Mouse (Mus musculus) neural tube, embryonic 13.5 days (tissue): ENCODE measurements around the gene Fen1. TPM values are rescaled to one million over a fixed set of nuclear protein-coding genes. Genes with fewer than 3 reads are reported as not detected.

ENCODE experiments used
- ATAC-seq: fragments of 200-750 bp; cut with Nextera tagmentation; 2 replicates; pipeline ENCODE4 v1.8.0; 2017; ENCODE audit warnings: low read depth, mild to moderate bottlenecking, moderate TSS enrichment, moderate library complexity
- H3K27ac ChIP-seq: fragments of 300-500 bp; sonication (generic); replicated peaks from 2 replicates; pipeline ENCODE4 v1.5.1; 2015; ENCODE audit warnings: moderate library complexity, mild to moderate bottlenecking, inconsistent platforms
- H3K27me3 ChIP-seq: fragments of 300-500 bp; sonication (generic); 2 replicates; pipeline ENCODE4 v1.6.1; 2015; ENCODE audit warnings: mild to moderate bottlenecking, inconsistent platforms
- H3K36me3 ChIP-seq: fragments of 300-500 bp; sonication (generic); 2 replicates; pipeline ENCODE4 v1.6.1; 2015; ENCODE audit warnings: mild to moderate bottlenecking, inconsistent platforms
- H3K4me1 ChIP-seq: fragments of 300-500 bp; sonication (generic); replicated peaks from 2 replicates; pipeline ENCODE4 v1.6.1; 2015; ENCODE audit warnings: inconsistent platforms
- H3K4me2 ChIP-seq: fragments of 300-500 bp; sonication (generic); 2 replicates; pipeline ENCODE4 v1.6.1; 2015; ENCODE audit warnings: inconsistent platforms, mild to moderate bottlenecking, moderate library complexity
- H3K4me3 ChIP-seq: fragments of 300-500 bp; sonication (generic); 2 replicates; pipeline ENCODE4 v1.5.1; 2015; ENCODE audit warnings: mild to moderate bottlenecking, inconsistent platforms
- H3K9ac ChIP-seq: fragments of 300-500 bp; sonication (generic); 2 replicates; pipeline ENCODE4 v1.6.1; 2015; ENCODE audit warnings: moderate library complexity, mild to moderate bottlenecking, inconsistent platforms
- H3K9me3 ChIP-seq: fragments of 300-500 bp; sonication (generic); 2 replicates; pipeline ENCODE4 v1.6.1; 2016; ENCODE audit warnings: inconsistent platforms
- WGBS: fragments of 180-500 bp; shearing (Covaris S2); methylation state at CpG from one replicate; pipeline ENCODE4 v1.1.7; 2015; 5-methylcytosine and 5-hydroxymethylcytosine counted together
- polyA plus RNA-seq: library from polyadenylated mRNA; unstranded; fragments of >200 nt; fragmentation: Nextera tagmentation; extraction: Ambion mirVana; gene quantifications from 2 replicates; pipeline ENCODE4 v1.2.1, GENCODE M21; 2015

Fen1 gene
- polyA plus RNA-seq = 31.6 and 33.4 TPM in 2 replicates

DNA sequence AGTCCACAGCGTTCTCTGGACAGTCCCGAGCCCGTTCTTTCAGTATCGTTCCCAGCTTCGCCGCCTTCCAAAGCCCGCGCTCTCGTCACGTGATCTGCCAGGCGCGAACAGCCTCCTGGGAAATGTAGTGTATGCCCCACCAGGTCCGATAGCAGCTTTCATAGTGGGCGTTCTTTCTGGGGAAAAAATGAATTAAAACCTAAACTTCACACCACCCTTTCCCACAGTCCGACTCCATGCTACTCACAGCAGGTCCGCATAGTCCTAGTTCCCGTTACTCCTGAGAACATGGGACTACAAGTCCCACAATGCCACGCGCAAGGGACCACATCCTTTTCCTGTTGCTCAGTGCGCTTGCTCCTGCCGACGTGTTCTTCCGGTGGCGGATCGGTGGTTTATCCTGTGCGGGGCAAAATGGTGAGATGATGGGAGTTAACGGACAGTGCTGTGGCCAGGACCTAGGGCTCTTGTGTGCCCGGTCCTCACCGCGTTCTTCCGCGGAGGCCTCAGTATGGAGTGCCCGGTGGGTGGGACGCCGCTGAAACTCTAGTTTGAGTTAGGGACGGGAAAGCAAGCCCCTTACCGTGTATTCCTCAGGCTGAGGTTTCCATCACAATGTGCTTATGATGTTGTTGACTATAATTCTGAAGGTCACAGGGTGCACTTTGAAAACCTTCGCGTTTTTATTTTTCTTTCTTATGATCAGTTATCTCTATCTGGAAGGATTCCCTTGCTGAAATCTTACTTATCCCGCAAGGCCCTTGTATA is at the start of gene Fen1, which contains the start of gene Tmem258:
Gene Fen1 (minus strand): TSS at position 322 of the 768 bp plus-strand sequence.
Gene Tmem258 (plus strand): TSS at position 167 of the 768 bp plus-strand sequence.
- H3K9me3 ChIP-seq = no peaks in the 10 kb centered on the region
- H3K4me2 ChIP-seq = peak within 1 kb of the TSS; percentile 93
- H3K36me3 ChIP-seq = peaks cover 53% of the 10 kb centered on the region
- peak within 1 kb of the TSS; percentile 70 for H3K4me3 ChIP-seq
- under 1% methylated on average over 40 of the region's 40 CpGs for WGBS
- H3K27ac ChIP-seq = peak within 1 kb of the TSS; percentile 83
- peak within 1 kb of the TSS; percentile 83 for H3K9ac ChIP-seq
- H3K27me3 ChIP-seq = no peaks in the 10 kb centered on the region
- ATAC-seq = peak; percentile 92
- peaks cover 21% of the 10 kb centered on the region for H3K4me1 ChIP-seq

DNA sequence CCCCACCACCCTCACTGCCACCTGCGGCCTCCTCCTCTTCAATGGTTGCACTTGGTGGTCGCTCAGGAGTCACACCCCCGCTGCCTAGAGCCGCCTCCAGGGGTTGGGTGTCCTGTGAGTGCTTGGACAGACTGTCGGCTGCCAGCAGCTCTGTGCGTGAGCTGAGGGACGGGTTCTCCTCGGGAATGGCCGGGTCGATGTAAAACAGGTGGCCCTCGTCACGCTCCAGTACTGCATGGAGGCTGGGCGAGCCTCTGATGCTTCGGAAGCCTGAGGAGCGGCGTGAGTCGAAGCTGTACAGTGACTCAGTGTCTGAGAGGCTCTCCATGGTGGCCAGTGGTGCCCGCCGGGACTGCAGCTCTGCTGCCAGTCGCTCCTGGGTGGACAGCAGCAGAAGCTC is 44.2 kb upstream of the Fen1 start:
- Histone ChIP-seq H3K27me3 (no peaks in the 10 kb centered on the region), H3K4me3 (no peak overlapping the region), H3K9me3 (no peaks in the 10 kb centered on the region), H3K36me3 (peaks cover 28% of the 10 kb centered on the region), H3K4me1 (peaks cover 9% of the 10 kb centered on the region), H3K9ac (no peak overlapping the region), H3K4me2 (no peak overlapping the region), H3K27ac (no peak overlapping the region)
- no peak for ATAC-seq
- WGBS = 70% methylated on average over 20 of the region's 20 CpGs

DNA sequence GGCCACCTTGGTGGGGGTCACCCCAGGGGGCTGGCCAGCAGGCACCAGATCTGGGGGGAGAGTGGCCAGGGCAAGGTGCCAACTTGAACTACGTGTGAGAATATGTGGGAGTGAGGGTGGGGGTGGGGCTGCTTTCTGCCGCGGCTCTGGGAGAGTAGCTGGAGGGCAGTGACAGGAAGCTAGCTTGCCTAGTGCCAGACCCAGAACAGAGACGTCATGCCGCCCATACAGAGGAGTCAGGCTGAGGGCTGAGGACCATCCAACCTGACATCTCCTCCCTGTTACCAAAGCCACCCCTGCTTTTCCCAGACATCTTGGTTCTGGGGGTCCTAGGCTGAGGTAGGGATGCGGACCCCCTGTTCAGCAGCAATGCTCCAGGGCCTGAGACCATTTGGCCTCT is 43.2 kb upstream of the Fen1 start:
- peaks cover 26% of the 10 kb centered on the region for H3K36me3 ChIP-seq
- no peak for ATAC-seq
- no peak overlapping the region for H3K27ac ChIP-seq
- no peaks in the 10 kb centered on the region for H3K9me3 ChIP-seq
- no peak overlapping the region for H3K4me2 ChIP-seq
- no peaks in the 10 kb centered on the region for H3K27me3 ChIP-seq
- peaks cover 13% of the 10 kb centered on the region for H3K4me1 ChIP-seq
- WGBS = 41% methylated on average over 6 of the region's 6 CpGs
- H3K9ac ChIP-seq = 0 out of 2 replicates have a peak overlapping the region, but pooled peaks have one; percentile 8
- H3K4me3 ChIP-seq = no peak overlapping the region

DNA sequence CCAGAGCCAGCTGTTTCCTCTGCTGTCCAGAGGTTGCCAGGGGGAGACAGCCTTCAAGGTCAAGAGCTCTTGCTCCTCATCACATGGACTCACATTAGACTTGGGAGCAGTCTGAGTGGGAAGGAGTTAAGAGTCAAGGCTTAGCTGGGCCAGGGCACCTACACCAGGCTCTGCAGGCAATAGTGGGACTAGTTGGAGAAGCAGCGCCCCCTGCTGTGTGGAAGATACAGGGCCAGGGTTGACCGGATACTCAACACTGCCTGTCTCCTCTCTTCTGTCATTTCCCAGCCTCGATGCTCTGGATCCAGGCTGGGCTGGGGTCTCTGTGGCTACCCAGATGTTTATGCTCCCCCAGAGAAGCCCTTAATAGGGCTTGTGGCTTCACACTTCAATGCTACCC is 40.2 kb upstream of the Fen1 start:
- H3K36me3 ChIP-seq = peaks cover 14% of the 10 kb centered on the region; the same call in 1 of the 2 replicates
- H3K9ac ChIP-seq = no peak overlapping the region
- H3K9me3 ChIP-seq = no peaks in the 10 kb centered on the region
- H3K27me3 ChIP-seq = peaks cover 25% of the 10 kb centered on the region
- H3K27ac ChIP-seq = no peak overlapping the region
- H3K4me1 ChIP-seq = peaks cover 23% of the 10 kb centered on the region
- ATAC-seq = no peak
- no peak overlapping the region for H3K4me2 ChIP-seq
- no peak overlapping the region for H3K4me3 ChIP-seq
- 34% methylated on average over 3 of the region's 3 CpGs for WGBS

DNA sequence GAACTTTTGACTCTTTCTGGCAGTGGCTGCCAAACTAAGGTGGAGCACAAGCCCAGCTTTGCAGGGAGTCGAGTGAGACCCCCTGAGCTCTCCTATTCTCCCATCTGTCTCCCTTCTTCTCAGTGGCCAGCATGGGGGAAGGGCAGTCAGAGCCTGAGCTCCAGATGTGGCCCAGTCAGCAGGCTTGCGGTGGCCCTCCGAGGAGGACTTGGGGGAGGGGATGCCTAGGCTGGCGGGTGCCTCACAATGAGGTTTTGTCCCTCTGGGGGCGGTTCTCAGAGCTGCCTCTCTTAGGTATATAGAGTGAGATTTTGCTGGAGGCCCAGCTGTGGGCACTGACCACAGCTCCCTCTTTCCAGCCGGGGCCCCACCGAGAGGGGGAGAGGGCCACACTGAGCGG is 38.9 kb upstream of the Fen1 start:
- Histone ChIP-seq H3K27me3 (peaks cover 36% of the 10 kb centered on the region), H3K9ac (no peak overlapping the region), H3K4me3 (no peak overlapping the region), H3K4me2 (no peak overlapping the region), H3K36me3 (peaks cover 7% of the 10 kb centered on the region; the same call in 1 of the 2 replicates), H3K27ac (no peak overlapping the region), H3K4me1 (peaks cover 23% of the 10 kb centered on the region), H3K9me3 (no peaks in the 10 kb centered on the region)
- no peak for ATAC-seq
- WGBS = 4% methylated on average over 7 of the region's 8 CpGs

DNA sequence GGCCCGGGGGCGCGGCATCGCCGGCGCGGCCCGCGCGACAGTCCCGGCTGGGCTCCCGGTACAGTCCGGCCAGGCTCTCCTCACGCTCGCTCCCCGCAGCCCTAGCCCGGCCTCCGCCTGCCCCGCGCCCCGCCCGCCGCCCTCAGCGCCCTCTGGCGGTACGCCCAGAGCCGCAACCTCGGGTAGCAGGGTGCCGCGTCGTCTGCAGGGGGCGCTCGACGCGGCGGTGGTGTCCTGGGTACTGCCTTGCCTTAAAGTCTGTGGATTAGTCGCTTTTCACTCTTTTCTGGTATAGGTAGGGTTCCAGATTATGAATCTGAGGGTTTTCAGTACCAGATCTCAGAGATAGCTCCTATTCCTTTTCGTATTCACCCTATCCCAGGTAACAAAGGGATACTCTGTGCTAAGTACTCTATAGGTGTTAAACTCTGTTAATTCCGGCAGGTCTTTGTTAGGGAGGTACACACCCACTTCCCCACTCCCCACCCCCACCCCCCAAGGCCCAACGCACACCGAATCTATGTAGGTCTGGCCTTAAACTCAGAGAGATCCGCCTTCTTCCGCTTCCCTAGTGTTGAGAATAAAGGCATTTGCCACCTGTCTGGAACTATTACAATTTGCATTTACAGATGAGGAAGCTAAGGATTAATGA is 36.8 kb upstream of the Fen1 start, which contains the start of gene Myrf:
Gene Myrf (minus strand): TSS at position 95 of the 652 bp plus-strand sequence.
- Histone ChIP-seq H3K9ac (peak within 1 kb of the TSS; percentile 68), H3K4me1 (peaks cover 16% of the 10 kb centered on the region), H3K4me2 (peak within 1 kb of the TSS; percentile 68), H3K27me3 (peaks cover 36% of the 10 kb centered on the region), H3K27ac (no peak within 1 kb of the TSS), H3K9me3 (no peaks in the 10 kb centered on the region), H3K36me3 (no peaks in the 10 kb centered on the region), H3K4me3 (peak within 1 kb of the TSS; percentile 44)
- WGBS = 9% methylated on average over 43 of the region's 43 CpGs
- ATAC-seq = peak; percentile 71

DNA sequence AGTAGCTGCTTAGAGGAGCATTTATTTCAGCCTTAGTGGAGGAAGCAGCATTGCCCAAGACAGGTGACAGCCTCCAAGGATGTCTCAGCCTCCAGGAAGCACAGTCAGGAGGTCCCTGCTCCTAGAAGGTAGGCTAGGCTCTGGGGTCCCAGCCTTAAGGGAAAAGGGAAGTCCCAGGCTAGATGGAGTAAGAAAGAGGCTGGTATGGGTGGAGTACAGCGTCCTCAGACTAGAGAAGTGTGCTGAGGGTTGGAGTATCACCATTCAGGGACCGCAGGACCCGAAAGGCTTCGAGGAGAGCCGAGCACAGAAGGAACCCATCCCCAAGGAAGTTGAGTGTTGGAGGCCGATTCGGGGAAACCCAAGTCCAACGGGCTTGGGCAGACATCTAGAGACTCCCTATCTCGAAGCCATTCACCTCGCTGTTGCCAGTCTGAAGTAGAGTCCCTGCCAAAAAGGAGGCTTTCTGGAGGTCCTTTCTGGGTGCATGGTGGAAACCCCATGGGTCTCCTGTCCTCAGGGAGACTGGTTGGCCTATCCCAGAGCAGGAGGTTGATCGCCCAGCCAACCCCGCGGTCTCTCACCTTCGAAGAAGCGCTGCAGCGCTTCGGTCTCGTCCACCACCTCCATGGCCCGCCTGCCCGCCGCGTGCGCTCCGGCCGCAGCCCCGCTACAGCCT is 36.1 kb upstream of the Fen1 start:
- Histone ChIP-seq H3K4me3 (peak overlapping the region; percentile 44), H3K27ac (no peak overlapping the region), H3K4me2 (peak overlapping the region; percentile 68), H3K9ac (peak overlapping the region; percentile 68), H3K27me3 (peaks cover 36% of the 10 kb centered on the region), H3K4me1 (peaks cover 16% of the 10 kb centered on the region), H3K9me3 (no peaks in the 10 kb centered on the region), H3K36me3 (no peaks in the 10 kb centered on the region)
- ATAC-seq = no peak
- WGBS = 6% methylated on average over 26 of the region's 26 CpGs

DNA sequence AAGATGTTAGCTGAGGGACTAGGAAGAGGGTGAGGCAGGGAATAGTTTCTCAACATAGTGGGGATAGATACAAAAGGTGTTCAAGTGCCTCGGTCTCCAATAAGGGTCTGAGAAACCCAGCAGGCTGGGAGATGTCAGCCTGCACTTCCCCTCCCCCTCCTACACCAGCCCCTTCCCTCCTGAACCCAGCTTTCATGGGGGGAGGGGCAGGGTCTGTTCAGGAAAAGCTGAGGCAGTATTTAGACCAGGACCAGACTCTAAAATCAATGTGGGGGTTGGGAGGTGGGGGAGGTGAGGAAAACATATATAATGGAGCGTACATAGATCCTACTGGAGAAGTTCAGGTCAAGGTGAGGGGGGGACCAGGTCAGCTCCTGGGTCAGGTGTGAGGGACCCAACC is 35.5 kb upstream of the Fen1 start:
- Histone ChIP-seq H3K4me3 (no peak overlapping the region), H3K4me2 (no peak overlapping the region), H3K9ac (no peak overlapping the region), H3K9me3 (no peaks in the 10 kb centered on the region), H3K4me1 (peaks cover 16% of the 10 kb centered on the region), H3K27me3 (peaks cover 36% of the 10 kb centered on the region), H3K27ac (no peak overlapping the region), H3K36me3 (no peaks in the 10 kb centered on the region)
- ATAC-seq = no peak
- 48% methylated on average over 2 of the region's 2 CpGs for WGBS

DNA sequence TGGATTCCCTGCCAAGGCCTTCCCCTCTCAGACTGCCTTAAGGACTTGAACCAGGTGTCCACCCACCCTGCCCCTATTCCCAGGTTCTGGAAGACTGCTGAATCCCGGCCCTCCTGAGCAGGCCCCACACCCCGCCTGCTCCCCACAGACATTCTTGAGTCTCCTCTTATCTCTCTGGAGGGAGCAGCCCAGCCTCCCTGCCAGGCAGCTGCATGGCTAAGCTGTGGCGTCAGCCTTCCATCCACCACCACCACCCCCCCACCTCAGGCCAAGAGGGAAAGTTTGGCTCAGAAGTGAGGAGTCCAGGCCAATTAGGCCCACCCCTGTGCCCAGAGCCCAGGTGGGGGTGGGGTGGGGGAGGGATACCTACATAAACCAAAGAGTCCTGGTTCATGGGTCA is 34.5 kb upstream of the Fen1 start:
- no peak overlapping the region for H3K27ac ChIP-seq
- peaks cover 16% of the 10 kb centered on the region for H3K4me1 ChIP-seq
- no peaks in the 10 kb centered on the region for H3K36me3 ChIP-seq
- H3K9me3 ChIP-seq = no peaks in the 10 kb centered on the region
- no peak overlapping the region for H3K9ac ChIP-seq
- peaks cover 36% of the 10 kb centered on the region for H3K27me3 ChIP-seq
- WGBS = 91% methylated on average over 3 of the region's 3 CpGs
- H3K4me3 ChIP-seq = no peak overlapping the region
- no peak overlapping the region for H3K4me2 ChIP-seq
- ATAC-seq = no peak

DNA sequence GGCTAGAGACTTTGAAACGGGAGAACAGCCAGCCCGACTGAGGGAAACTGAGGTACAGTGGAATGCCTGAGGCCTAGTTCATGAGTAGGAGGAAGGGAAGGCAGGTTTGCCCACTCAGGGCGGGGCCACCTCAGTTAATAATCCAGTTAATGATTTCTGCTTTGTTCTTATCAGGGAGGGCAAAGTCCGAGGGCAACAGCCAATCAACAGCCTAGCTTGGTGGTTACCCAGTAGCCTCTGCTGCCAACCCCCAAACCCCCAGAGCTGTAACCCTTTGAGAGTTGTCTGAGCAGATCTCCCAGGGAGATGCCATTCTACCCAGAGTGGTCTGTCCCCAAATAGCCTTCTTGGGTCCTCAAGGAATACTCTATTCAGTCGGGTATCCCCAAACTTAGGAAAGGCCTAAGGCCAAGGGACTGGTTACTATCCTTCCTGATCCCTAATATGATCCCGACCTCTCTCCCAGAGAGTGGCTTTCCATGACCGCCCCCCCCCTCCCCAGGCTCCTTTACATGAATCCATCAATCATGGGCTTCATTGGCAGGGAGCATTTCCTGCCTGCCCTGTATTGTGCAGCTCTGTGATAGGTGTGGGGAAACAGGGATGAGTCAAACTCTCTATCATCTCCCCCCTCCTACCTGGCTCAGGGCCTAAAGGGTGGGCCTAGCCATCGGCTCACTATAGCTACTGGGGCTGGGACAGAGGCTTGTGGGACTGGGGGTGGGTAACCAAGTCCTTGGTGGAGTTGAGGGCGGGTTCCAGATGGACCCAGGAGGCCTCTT is 32.0 kb upstream of the Fen1 start:
- Histone ChIP-seq H3K27ac (no peak overlapping the region), H3K27me3 (peaks cover 38% of the 10 kb centered on the region), H3K9ac (no peak overlapping the region), H3K4me3 (no peak overlapping the region), H3K9me3 (no peaks in the 10 kb centered on the region), H3K4me1 (0 out of 2 replicates have a peak, but pooled peaks cover 21% of the 10 kb centered on the region), H3K36me3 (no peaks in the 10 kb centered on the region), H3K4me2 (no peak overlapping the region)
- ATAC-seq = no peak
- 86% methylated on average over 9 of the region's 9 CpGs for WGBS

DNA sequence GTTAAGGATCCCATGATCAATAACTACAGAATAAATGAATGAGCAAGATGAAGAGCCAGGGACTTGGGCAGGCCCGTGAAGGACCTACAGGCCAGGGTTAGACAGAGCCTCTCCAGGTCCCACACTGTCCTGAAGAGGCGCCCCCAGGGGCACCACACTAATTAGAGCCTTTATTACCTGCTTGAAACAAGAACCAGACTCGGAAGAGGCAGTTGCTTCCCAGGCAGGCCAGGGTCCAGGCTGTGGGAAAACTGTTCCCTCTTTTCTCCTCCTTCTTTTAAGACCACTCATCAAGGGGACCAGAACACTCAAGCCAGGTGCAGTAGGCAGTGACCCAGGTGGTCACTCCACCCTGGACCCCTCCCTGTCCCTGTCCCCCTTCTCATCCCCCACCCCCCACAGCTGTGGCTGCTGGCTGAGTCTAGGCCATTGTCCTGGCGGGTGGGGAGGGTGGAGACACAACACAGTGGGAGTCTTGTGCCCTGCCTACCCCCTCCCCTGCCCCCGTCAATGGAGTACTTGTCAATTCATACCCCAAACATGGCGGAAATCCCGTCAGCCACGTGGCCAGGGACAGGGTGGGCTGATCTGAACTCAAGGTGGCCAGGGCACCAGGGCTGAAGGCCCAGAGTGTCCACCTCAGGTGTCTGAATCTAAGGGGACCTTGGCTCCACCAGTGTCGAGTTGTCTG is 28.5 kb upstream of the Fen1 start:
- Histone ChIP-seq H3K4me1 (0 out of 2 replicates have a peak, but pooled peaks cover 12% of the 10 kb centered on the region), H3K9ac (no peak overlapping the region), H3K4me3 (no peak overlapping the region), H3K27me3 (peaks cover 11% of the 10 kb centered on the region; the same call in 1 of the 2 replicates), H3K4me2 (no peak overlapping the region), H3K27ac (no peak overlapping the region), H3K36me3 (no peaks in the 10 kb centered on the region), H3K9me3 (no peaks in the 10 kb centered on the region)
- 24% methylated on average over 9 of the region's 9 CpGs for WGBS
- no peak for ATAC-seq
